Mouse (Mus musculus) ES-E14 (cell line): ENCODE data around the gene Afg1l. TPM values are rescaled to one million over a fixed set of nuclear protein-coding genes. Genes with fewer than 3 reads are reported as not detected.

Experiments used
- DNase-seq: peaks from one replicate; pipeline ENCODE4 v3.0.0-alpha.2; 2013; ENCODE audit warnings: low read depth, low spot score
- H3K27ac ChIP-seq: 2 replicates; pipeline ENCODE4 v1.5.1; 2012; ENCODE audit warnings: low read depth, mild to moderate bottlenecking, low read length, moderate library complexity, mixed read lengths; ENCODE audit not compliant: poor library complexity, insufficient read depth, severe bottlenecking
- H3K36me3 ChIP-seq: 2 replicates; pipeline ENCODE4 v1.6.1; 2012; ENCODE audit warnings: mild to moderate bottlenecking, low read length, moderate library complexity, mixed read lengths; ENCODE audit not compliant: control insufficient read depth, poor library complexity, insufficient read depth, severe bottlenecking
- H3K4me1 ChIP-seq, 2 experiments: fragments of 150-350 bp in 1 of 2; sonication (generic) in 1 of 2; 2 replicates each; pipeline ENCODE4 v1.6.1; 2012; ENCODE audit warnings: low read length in 2 of 2, mild to moderate bottlenecking in 1 of 2, mixed read lengths in 1 of 2; ENCODE audit not compliant: control insufficient read depth in 2 of 2, insufficient read depth in 2 of 2, poor library complexity in 1 of 2
- H3K4me3 ChIP-seq, 2 experiments: fragments of 150-350 bp in 1 of 2; sonication (generic) in 1 of 2; 2 replicates each; pipeline ENCODE4 v1.5.1; 2012; ENCODE audit warnings: low read length in 2 of 2, low read depth in 1 of 2, mild to moderate bottlenecking in 1 of 2, mixed read lengths in 1 of 2; ENCODE audit not compliant: insufficient read depth in 1 of 2, poor library complexity in 1 of 2, severe bottlenecking in 1 of 2
- H3K9ac ChIP-seq: 2 replicates; pipeline ENCODE4 v1.6.1; 2012; ENCODE audit warnings: low read depth, mild to moderate bottlenecking, low read length, mixed read lengths; ENCODE audit not compliant: poor library complexity, insufficient read depth, severe bottlenecking
- H3K9me3 ChIP-seq: fragments of 150-350 bp; sonication (generic); 2 replicates; pipeline ENCODE4 v1.6.1; 2012; ENCODE audit warnings: low read depth, mild to moderate bottlenecking, low read length; ENCODE audit not compliant: control insufficient read depth, insufficient read depth
- CHD2 ChIP-seq: IDR thresholded peaks from 2 replicates; pipeline ENCODE4 v1.6.1; 2014; ENCODE audit warnings: mild to moderate bottlenecking, low read depth, low read length, inconsistent platforms
- HCFC1 ChIP-seq: IDR thresholded peaks from 2 replicates; pipeline ENCODE4 v1.6.1; 2012; ENCODE audit warnings: low read length, inconsistent platforms, borderline replicate concordance; ENCODE audit not compliant: insufficient read depth
- MAFK ChIP-seq: IDR thresholded peaks from 2 replicates; pipeline ENCODE4 v1.6.1; 2014; ENCODE audit warnings: mild to moderate bottlenecking, low read depth, low read length, inconsistent platforms; ENCODE audit not compliant: insufficient read depth
- ZC3H11A ChIP-seq: IDR thresholded peaks from 2 replicates; pipeline ENCODE4 v1.6.1; 2012; ENCODE audit warnings: low read depth, mild to moderate bottlenecking, inconsistent platforms, low read length, borderline replicate concordance
- ZNF384 ChIP-seq: IDR thresholded peaks from 2 replicates; pipeline ENCODE4 v1.6.1; 2012; ENCODE audit warnings: low read depth, low read length, inconsistent platforms
- in situ Hi-C, 2 experiments: fragments of 600-800 bp; cut with MboI; formaldehyde crosslinking; loops; one replicate each; pipeline ENCODE4 v1.15.1; 2025; ENCODE audit warnings: low sequenced_read_pairs in 2 of 2, inconsistent platforms in 1 of 2; ENCODE audit not compliant: unreplicated experiment in 2 of 2
- total RNA-seq: library from RNA; depleted of rRNA; stranded (reverse); fragments of 300-350 nt; gene quantifications from 2 replicates; pipeline ENCODE4 v1.2.3, GENCODE M21; 2012

Afg1l gene
- total RNA-seq, 1 experiment: 7.7 TPM

GRCm38 (mm10) chr10:42521315-42521981 lies 43.1 kb upstream of the Afg1l start:
- no peak for DNase-seq
- no peaks in the 10 kb centered on the region for H3K4me1 ChIP-seq
- H3K4me3 ChIP-seq: no peak overlapping the region
- peaks cover 3% of the 10 kb centered on the region for H3K36me3 ChIP-seq
- H3K9me3 ChIP-seq: no peaks in the 10 kb centered on the region
- in situ Hi-C loops: no loop called here
- no peak overlapping the region for H3K27ac ChIP-seq
- TF ChIP-seq HCFC1: no peak
- TF ChIP-seq CHD2: no peak
- TF ChIP-seq ZC3H11A: no peak
- no peak for TF ChIP-seq ZNF384
- no peak for TF ChIP-seq MAFK
- no peak overlapping the region for H3K9ac ChIP-seq

- H3K36me3 ChIP-seq: peaks cover 6% of the 10 kb centered on the region
- H3K27ac ChIP-seq: no peak overlapping the region
- no peak overlapping the region for H3K9ac ChIP-seq
- DNase-seq: no peak
- H3K9me3 ChIP-seq: 0 out of 2 replicates have a peak, but pooled peaks cover 2% of the 10 kb centered on the region
- in situ Hi-C loops: no loop called here
- TF ChIP-seq HCFC1 (no peak), ZNF384 (no peak)
- H3K4me1 ChIP-seq: no peaks in the 10 kb centered on the region
- no peak overlapping the region for H3K4me3 ChIP-seq
These were observed 40.0 kb upstream of the Afg1l start for GRCm38 (mm10) chr10:42518363-42518762.

GRCm38 (mm10) chr10:42514125-42514524 lies 35.8 kb upstream of the Afg1l start:
- H3K9ac ChIP-seq: no peak overlapping the region
- H3K9me3 ChIP-seq: 0 out of 2 replicates have a peak, but pooled peaks cover 2% of the 10 kb centered on the region
- in situ Hi-C loops: no loop called here
- H3K4me1 ChIP-seq: no peaks in the 10 kb centered on the region
- H3K36me3 ChIP-seq: peaks cover 11% of the 10 kb centered on the region
- no peak overlapping the region for H3K27ac ChIP-seq
- DNase-seq: no peak
- no peak for TF ChIP-seq ZNF384
- TF ChIP-seq MAFK: no peak
- no peak for TF ChIP-seq ZC3H11A
- TF ChIP-seq HCFC1: no peak
- TF ChIP-seq CHD2: no peak
- no peak overlapping the region for H3K4me3 ChIP-seq

DNA sequence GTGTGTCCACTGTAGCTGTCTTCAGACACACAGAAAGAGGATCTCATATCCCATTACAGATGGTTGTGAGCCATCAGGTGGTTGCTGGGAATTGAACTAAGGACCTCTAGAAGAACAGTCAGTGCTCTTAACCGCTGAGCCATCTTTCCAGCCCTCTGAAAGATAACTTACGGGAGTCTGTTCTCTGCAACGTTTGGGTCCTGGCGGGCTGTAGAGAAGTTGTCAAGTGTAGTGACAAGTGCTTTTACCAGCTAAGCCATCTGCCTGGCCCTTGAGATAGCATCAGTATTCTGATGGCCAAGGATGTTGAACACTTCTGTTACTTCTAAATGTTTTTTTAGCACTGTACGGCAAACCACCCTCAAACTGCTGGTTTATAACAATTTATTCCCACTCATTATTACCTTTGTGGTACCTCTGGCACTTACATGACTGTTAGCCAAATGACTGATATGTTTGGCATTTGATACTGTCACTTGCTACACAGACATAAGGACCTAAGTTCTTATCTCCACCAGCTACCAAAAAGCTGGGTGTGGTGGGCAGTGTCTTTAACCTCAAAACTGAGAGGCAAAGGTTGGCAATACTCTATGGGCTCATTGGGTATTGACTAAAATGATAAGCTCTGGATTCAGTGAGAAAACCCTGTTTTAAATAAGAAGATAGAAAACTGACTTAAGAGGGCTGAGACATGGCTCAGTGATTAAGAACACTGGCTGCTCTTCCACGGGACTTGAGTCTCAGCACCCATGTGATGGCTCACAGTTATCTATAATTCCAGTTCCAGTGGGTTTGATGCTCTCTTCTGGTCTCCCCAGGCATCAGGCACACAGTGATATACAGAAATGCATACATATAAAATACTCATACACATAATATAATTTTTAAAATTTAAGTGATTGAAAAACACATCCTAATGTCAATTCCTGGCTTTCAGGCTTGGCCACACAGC lies 33.1 kb upstream of the Afg1l start:
- DNase-seq: no peak
- in situ Hi-C loops: no loop called here
- H3K9me3 ChIP-seq: 0 out of 2 replicates have a peak, but pooled peaks cover 2% of the 10 kb centered on the region

More for the DNA sequence above, 33.1 kb upstream of the Afg1l start:
- Histone ChIP-seq H3K9ac (no peak overlapping the region), H3K4me3 (no peak overlapping the region), H3K36me3 (peaks cover 20% of the 10 kb centered on the region), H3K4me1 (no peaks in the 10 kb centered on the region), H3K27ac (no peak overlapping the region)
- TF ChIP-seq HCFC1 (no peak), ZC3H11A (no peak), CHD2 (no peak), ZNF384 (no peak), MAFK (no peak)
